Comparison of ENCODE assay signal across 26 mouse cellular contexts in the genomic region with DNA sequence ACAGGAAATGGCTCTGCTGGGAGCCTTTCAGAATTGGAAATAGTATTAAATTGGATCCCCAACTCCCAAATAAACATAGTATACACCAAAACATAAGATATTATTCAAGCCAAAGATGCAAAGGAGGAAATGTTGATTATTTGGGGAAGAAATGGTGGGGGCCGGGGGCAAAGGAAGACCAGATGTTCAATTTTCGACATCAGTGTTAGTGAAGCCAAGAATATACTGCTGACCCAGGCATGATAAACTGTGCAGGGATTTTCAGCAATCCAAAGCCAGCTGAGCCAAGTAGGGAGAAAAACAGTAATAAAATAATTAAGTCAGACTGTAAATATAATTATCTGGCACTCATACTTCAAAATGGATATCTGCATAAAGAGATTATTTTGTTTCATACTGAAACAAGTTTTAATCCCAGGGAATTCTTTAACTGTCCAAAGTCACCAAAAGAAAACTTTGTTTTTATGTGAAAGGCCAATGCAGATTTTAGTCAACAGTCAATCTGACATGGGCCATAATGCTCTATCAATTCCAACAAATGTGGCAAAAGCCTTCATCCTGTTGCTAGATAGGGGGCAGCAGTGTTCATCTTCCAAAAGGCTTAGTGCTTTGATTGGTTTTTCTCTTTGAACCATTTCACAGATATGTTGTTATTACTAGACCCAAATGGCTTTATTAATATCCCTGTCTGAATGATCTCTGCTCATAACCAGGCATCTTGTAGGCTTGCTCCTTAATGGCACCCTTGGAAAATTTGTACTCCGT. TPM values are rescaled to one million over a fixed set of nuclear protein-coding genes. Genes with fewer than 3 reads are reported as not detected.
DNase-seq lines count a peak whose midpoint lies in the region; ATAC-seq and TF ChIP-seq lines count a peak whose summit lies in the region.
"Had no signal": no experiment of that assay in that cellular context is flagged by ENCODE, and none has a peak within 500 bp of the region (broad histone marks: within the 10 kb centered on the region; RNA-seq: fewer than 3 reads in every experiment).

No protein-coding gene starts in this region.

- WGBS in heart, adult 2 months: 76% methylated on average over 3 of the region's 3 CpGs
- 59% methylated on average over 3 of the region's 3 CpGs for WGBS in liver, embryonic 14.5 days (ENCODE audit: insufficient replicate concordance)
- 83% methylated on average over 3 of the region's 3 CpGs for WGBS in liver, embryonic 11.5 days
- WGBS in midbrain, postnatal 0 days: 74% methylated on average over 3 of the region's 3 CpGs
- WGBS in midbrain, embryonic 11.5 days: 86% methylated on average over 3 of the region's 3 CpGs
- 59% methylated on average over 3 of the region's 3 CpGs for WGBS in stomach, postnatal 0 days

- peak; percentile 22; the same call in 1 of the 2 replicates for TF ChIP-seq CTCF in heart, adult 2 months (IDR thresholded peaks at IDR 0.05)
- TF ChIP-seq CTCF in liver, embryonic 14.5 days (IDR thresholded peaks at IDR 0.05; ENCODE audit: low read depth): 0 out of 2 replicates have a peak, but pooled peaks have one; percentile 8
- peak; percentile 29; the same call in 1 of the 2 replicates for TF ChIP-seq CTCF in midbrain, postnatal 0 days (IDR thresholded peaks at IDR 0.05)
- peak; percentile 44 for TF ChIP-seq CTCF in stomach, postnatal 0 days (IDR thresholded peaks at IDR 0.05; ENCODE audit: low read depth)

- H3K9me3 ChIP-seq in liver, embryonic 14.5 days (ENCODE audit: control insufficient read depth, low read length): no peaks in the 10 kb centered on the region
- H3K9me3 ChIP-seq in liver, embryonic 11.5 days (ENCODE audit: control insufficient read depth, low read length): no peaks in the 10 kb centered on the region
- H3K9me3 ChIP-seq in midbrain, postnatal 0 days (ENCODE audit: low read length): no peaks in the 10 kb centered on the region
- H3K9me3 ChIP-seq in midbrain, embryonic 11.5 days (ENCODE audit: control insufficient read depth, low read length): no peaks in the 10 kb centered on the region
- H3K9me3 ChIP-seq in stomach, postnatal 0 days (ENCODE audit: control insufficient read depth, low read length): no peaks in the 10 kb centered on the region
- H3K9me3 ChIP-seq: embryonic facial prominence, embryonic 10.5 days; heart, embryonic 12.5 days; limb, embryonic 15.5 days; midbrain, embryonic 13.5 days had no signal

- no peaks in the 10 kb centered on the region for H3K36me3 ChIP-seq in heart, adult 2 months (ENCODE audit: control insufficient read depth, insufficient read depth, low read length)
- H3K36me3 ChIP-seq in liver, embryonic 14.5 days (replicated peaks; ENCODE audit: control insufficient read depth, insufficient read depth, low read depth): no peaks in the 10 kb centered on the region
- no peaks in the 10 kb centered on the region for H3K36me3 ChIP-seq in liver, embryonic 11.5 days (ENCODE audit: control insufficient read depth, insufficient read depth, low read length)
- H3K36me3 ChIP-seq in midbrain, postnatal 0 days (ENCODE audit: insufficient read depth, low read length): no peaks in the 10 kb centered on the region
- H3K36me3 ChIP-seq in midbrain, embryonic 11.5 days (ENCODE audit: control insufficient read depth, insufficient read depth, low read length): no peaks in the 10 kb centered on the region
- no peaks in the 10 kb centered on the region for H3K36me3 ChIP-seq in stomach, postnatal 0 days (ENCODE audit: control insufficient read depth, insufficient read depth, low read length)
- H3K36me3 ChIP-seq: embryonic facial prominence, embryonic 10.5 days; heart, embryonic 12.5 days; limb, embryonic 15.5 days; midbrain, embryonic 13.5 days had no signal

- H3K27ac ChIP-seq in heart, adult 2 months: no peak overlapping the region
- H3K27ac ChIP-seq in liver, embryonic 14.5 days: no peak overlapping the region
- H3K27ac ChIP-seq in liver, embryonic 11.5 days (ENCODE audit: low read depth, low read length): no peak overlapping the region
- H3K27ac ChIP-seq in midbrain, postnatal 0 days (ENCODE audit: low read depth, low read length): no peak overlapping the region
- H3K27ac ChIP-seq in midbrain, embryonic 11.5 days (ENCODE audit: low read depth, low read length): no peak overlapping the region
- no peak overlapping the region for H3K27ac ChIP-seq in stomach, postnatal 0 days (replicated peaks)
- H3K27ac ChIP-seq: embryonic facial prominence, embryonic 10.5 days; hindbrain, postnatal 0 days; limb, embryonic 15.5 days; midbrain, embryonic 13.5 days had no signal

- H3K4me2 ChIP-seq in liver, embryonic 14.5 days (ENCODE audit: low read depth): no peak overlapping the region
- no peak overlapping the region for H3K4me2 ChIP-seq in liver, embryonic 11.5 days
- no peak overlapping the region for H3K4me2 ChIP-seq in midbrain, postnatal 0 days (ENCODE audit: low read depth, low read length, poor library complexity, severe bottlenecking)
- H3K4me2 ChIP-seq in midbrain, embryonic 11.5 days: no peak overlapping the region
- H3K4me2 ChIP-seq in stomach, postnatal 0 days (replicated peaks; ENCODE audit: low read depth): no peak overlapping the region
- H3K4me2 ChIP-seq: heart, embryonic 12.5 days; limb, embryonic 15.5 days; midbrain, embryonic 13.5 days had no signal

- H3K79me2 ChIP-seq in heart, adult 2 months (replicated peaks; ENCODE audit: control insufficient read depth, insufficient read depth, low read length): no peaks in the 10 kb centered on the region

- no peak for TF ChIP-seq POLR2A in heart, adult 2 months (IDR thresholded peaks at IDR 0.05; ENCODE audit: insufficient read depth, low read depth, low read length)

- no peak for DNase-seq in heart, adult 2 months
- no peak for DNase-seq in heart, postnatal 4 days
- DNase-seq in liver, embryonic 14.5 days (ENCODE audit: low read depth in 3 of 3, low spot score in 3 of 3): no peak
- no peak for DNase-seq in liver, embryonic 11.5 days (ENCODE audit: low spot score)
- DNase-seq in midbrain, postnatal 0 days (ENCODE audit: low spot score): no peak
- DNase-seq in midbrain, embryonic 11.5 days (ENCODE audit: low spot score, missing footprints): no peak
- DNase-seq in stomach, postnatal 0 days (ENCODE audit: low spot score): no peak
- DNase-seq: adrenal gland, adult 2 months; cerebellum, adult 11 months; cerebellum, adult 9-11 months; heart, postnatal 10 days; kidney, adult 18-20 months; kidney, postnatal 14 days; left cerebral cortex, postnatal 4 days; lung, adult 2 months; right cerebral cortex, postnatal 25 days; spleen, adult 18-20 months had no signal

- no peak overlapping the region for H3K9ac ChIP-seq in heart, adult 2 months (ENCODE audit: low read depth, low read length)
- H3K9ac ChIP-seq in liver, embryonic 14.5 days (replicated peaks): no peak overlapping the region
- H3K9ac ChIP-seq in liver, embryonic 11.5 days (ENCODE audit: low read depth, low read length): no peak overlapping the region
- no peak overlapping the region for H3K9ac ChIP-seq in midbrain, postnatal 0 days (replicated peaks; ENCODE audit: low read length, poor library complexity, severe bottlenecking)
- no peak overlapping the region for H3K9ac ChIP-seq in midbrain, embryonic 11.5 days (ENCODE audit: low read length)
- no peak overlapping the region for H3K9ac ChIP-seq in stomach, postnatal 0 days (ENCODE audit: low read length)
- H3K9ac ChIP-seq: heart, embryonic 12.5 days; limb, embryonic 15.5 days; midbrain, embryonic 13.5 days had no signal

- no peak for TF ChIP-seq EP300 in heart, adult 2 months (IDR thresholded peaks at IDR 0.05; ENCODE audit: insufficient read depth, low read depth, low read length)
- no peak for TF ChIP-seq EP300 in liver, embryonic 14.5 days (IDR thresholded peaks at IDR 0.05; ENCODE audit: low read depth)
- no peak for TF ChIP-seq EP300 in stomach, postnatal 0 days (optimal IDR thresholded peaks at IDR 0.05)

- no peak for ATAC-seq in liver, embryonic 14.5 days (ENCODE audit: insufficient read depth)
- ATAC-seq in liver, embryonic 11.5 days (replicated peaks; ENCODE audit: low FRiP score): no peak
- no peak for ATAC-seq in midbrain, postnatal 0 days (ENCODE audit: low FRiP score)
- ATAC-seq in midbrain, embryonic 11.5 days (ENCODE audit: low FRiP score): no peak
- ATAC-seq in stomach, postnatal 0 days (ENCODE audit: low FRiP score, low TSS enrichment): no peak
- no peak for ATAC-seq in erythroid progenitor cell, adult 5-6 weeks (replicated peaks; ENCODE audit: low FRiP score, poor library complexity, severe bottlenecking)
- ATAC-seq: hindbrain, postnatal 0 days; midbrain, embryonic 13.5 days had no signal

- intact Hi-C loops in heart, adult 2 months (cut with DNase I): no loop called here

- H3K27me3 ChIP-seq in heart, adult 2 months (ENCODE audit: control insufficient read depth, insufficient read depth, low read length): no peaks in the 10 kb centered on the region
- H3K27me3 ChIP-seq in liver, embryonic 14.5 days (ENCODE audit: control insufficient read depth, insufficient read depth, low read length): no peaks in the 10 kb centered on the region
- no peaks in the 10 kb centered on the region for H3K27me3 ChIP-seq in liver, embryonic 11.5 days (replicated peaks; ENCODE audit: control insufficient read depth, insufficient read depth, low read length)
- H3K27me3 ChIP-seq in midbrain, postnatal 0 days (ENCODE audit: insufficient read depth, low read length): no peaks in the 10 kb centered on the region
- no peaks in the 10 kb centered on the region for H3K27me3 ChIP-seq in midbrain, embryonic 11.5 days (ENCODE audit: control insufficient read depth, insufficient read depth, low read length)
- H3K27me3 ChIP-seq in stomach, postnatal 0 days (ENCODE audit: control insufficient read depth, insufficient read depth, low read length): no peaks in the 10 kb centered on the region
- H3K27me3 ChIP-seq: heart, embryonic 12.5 days; limb, embryonic 15.5 days; midbrain, embryonic 13.5 days had no signal

- H3K4me3 ChIP-seq in heart, adult 2 months: no peak overlapping the region
- H3K4me3 ChIP-seq in liver, embryonic 14.5 days (ENCODE audit: insufficient read depth in 1 of 2, low read depth in 2 of 2, low read length in 2 of 2): no peak overlapping the region
- no peak overlapping the region for H3K4me3 ChIP-seq in liver, embryonic 11.5 days (ENCODE audit: low read depth, low read length)
- no peak overlapping the region for H3K4me3 ChIP-seq in midbrain, postnatal 0 days (ENCODE audit: low read depth, low read length)
- no peak overlapping the region for H3K4me3 ChIP-seq in midbrain, embryonic 11.5 days (ENCODE audit: low read depth, low read length)
- no peak overlapping the region for H3K4me3 ChIP-seq in stomach, postnatal 0 days (ENCODE audit: low read depth, low read length)
- H3K4me3 ChIP-seq: embryonic facial prominence, embryonic 10.5 days; heart, embryonic 12.5 days; limb, embryonic 15.5 days; midbrain, embryonic 13.5 days had no signal

- no peaks in the 10 kb centered on the region for H3K4me1 ChIP-seq in heart, adult 2 months (ENCODE audit: control insufficient read depth, insufficient read depth, low read length)
- no peaks in the 10 kb centered on the region for H3K4me1 ChIP-seq in liver, embryonic 14.5 days (replicated peaks; ENCODE audit: control insufficient read depth in 2 of 2, insufficient read depth in 2 of 2, low read length in 1 of 2)
- no peaks in the 10 kb centered on the region for H3K4me1 ChIP-seq in liver, embryonic 11.5 days (replicated peaks; ENCODE audit: control insufficient read depth, insufficient read depth, low read length)
- H3K4me1 ChIP-seq in midbrain, postnatal 0 days (ENCODE audit: insufficient read depth, low read length): no peaks in the 10 kb centered on the region
- no peaks in the 10 kb centered on the region for H3K4me1 ChIP-seq in midbrain, embryonic 11.5 days (ENCODE audit: control insufficient read depth, insufficient read depth, low read length)
- no peaks in the 10 kb centered on the region; the same call in 1 of the 2 replicates for H3K4me1 ChIP-seq in stomach, postnatal 0 days (replicated peaks; ENCODE audit: control insufficient read depth, insufficient read depth)
- H3K4me1 ChIP-seq: embryonic facial prominence, embryonic 10.5 days; heart, embryonic 12.5 days; limb, embryonic 15.5 days; midbrain, embryonic 13.5 days had no signal

RNA-seq across cellular contexts. Expression of a gene that starts 30.1 kb away (rescaled TPM):
- total RNA-seq in heart, adult 2 months (2021): 1 to 10 TPM; 2.6 to 4.3 TPM
- polyA plus RNA-seq in heart, adult 2 months (2012; rRNA removed): 1.9 and 2.6 TPM in 2 replicates
- 1 to 10 TPM; 3.2 to 3.3 TPM for total RNA-seq in heart, postnatal 4 days (2021)
- polyA plus RNA-seq in liver, embryonic 14.5 days (2012; rRNA removed): 0.08 and 0.16 TPM in 2 replicates
- 0.11 and 0.18 TPM in 2 replicates for polyA plus RNA-seq in liver, embryonic 14.5 days (2014; fragmentation: Nextera tagmentation; extraction: Ambion mirVana)
- 1.6 and 2.2 TPM in 2 replicates for polyA plus RNA-seq in liver, embryonic 11.5 days (2014; fragmentation: Nextera tagmentation; extraction: Ambion mirVana)
- 9.2 and 11.1 TPM in 2 replicates for total RNA-seq in midbrain, postnatal 0 days (2014; rRNA removed)
- polyA plus RNA-seq in midbrain, postnatal 0 days (2015; fragmentation: Nextera tagmentation; extraction: Ambion mirVana): 6.3 and 7.3 TPM in 2 replicates
- 1.4 and 2.7 TPM in 2 replicates for polyA plus RNA-seq in midbrain, embryonic 11.5 days (2014; fragmentation: Nextera tagmentation; extraction: Ambion mirVana)
- 2.8 and 4.0 TPM in 2 replicates for polyA plus RNA-seq in stomach, postnatal 0 days (2015; fragmentation: Nextera tagmentation; extraction: Ambion mirVana)
- not detected in 2 replicates for total RNA-seq in erythroid progenitor cell, adult 5-6 weeks (2015; ENCODE audit: low replicate concordance)
- 0.51 TPM in 1 of 2 replicates, not detected in the other for total RNA-seq in erythroid progenitor cell, adult 5-6 weeks (2017; ENCODE audit: low replicate concordance)
- total RNA-seq: common myeloid progenitor, adult 5-6 weeks; megakaryocyte, adult 5-6 weeks; MEL had no signal
